Mouse (Mus musculus): ENCODE results near the gene Gpha2. TPM values are rescaled to one million over a fixed set of nuclear protein-coding genes. Genes with fewer than 3 reads are reported as not detected.
A peak's percentile ranks its signal among the peaks of the same experiment; 100 is the strongest.

Gpha2 gene
- polyA plus RNA-seq, 1 experiment = 0.16 TPM

DNA sequence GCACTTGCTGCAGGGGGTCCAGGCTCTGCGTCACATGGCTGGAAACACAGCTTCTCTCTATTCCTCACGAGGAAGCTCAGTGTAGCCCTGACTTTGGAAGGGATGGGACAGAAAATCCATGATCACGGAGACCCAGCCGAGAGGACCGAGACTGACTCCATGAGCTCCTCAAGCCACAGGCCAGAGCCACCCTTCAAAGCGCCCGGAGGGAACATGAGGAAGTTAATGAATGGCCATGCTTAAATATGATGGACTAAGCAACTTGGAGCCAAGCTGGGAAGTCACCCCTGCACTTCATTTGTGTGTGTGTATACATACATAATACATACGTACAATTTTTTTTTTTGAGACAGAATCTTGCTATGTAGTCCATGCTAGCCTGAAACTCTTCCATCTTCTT lies 45.0 kb downstream of the Gpha2 start:
- peak; percentile 76 for DNase-seq
- Histone ChIP-seq H3K36me3 (ENCODE audit: control insufficient read depth, insufficient read depth, low read length) (no peaks in the 10 kb centered on the region), H3K4me3 (ENCODE audit: insufficient read depth, low read depth, low read length) (no peak overlapping the region), H3K27me3 (replicated peaks; ENCODE audit: control insufficient read depth, insufficient read depth, low read length) (no peaks in the 10 kb centered on the region), H3K4me1 (ENCODE audit: control insufficient read depth, insufficient read depth, low read length) (peaks cover 32% of the 10 kb centered on the region), H3K27ac (ENCODE audit: insufficient read depth, low read depth, low read length) (peak overlapping the region; percentile 98)
- WGBS = 41% methylated on average over 8 of the region's 8 CpGs
- TF ChIP-seq POLR2A (IDR thresholded peaks at IDR 0.05; ENCODE audit: low read depth, low read length) (no peak), CTCF (conservative IDR thresholded peaks at IDR 0.05; ENCODE audit: insufficient read depth, insufficient read length, low read depth, low read length) (no peak)

DNA sequence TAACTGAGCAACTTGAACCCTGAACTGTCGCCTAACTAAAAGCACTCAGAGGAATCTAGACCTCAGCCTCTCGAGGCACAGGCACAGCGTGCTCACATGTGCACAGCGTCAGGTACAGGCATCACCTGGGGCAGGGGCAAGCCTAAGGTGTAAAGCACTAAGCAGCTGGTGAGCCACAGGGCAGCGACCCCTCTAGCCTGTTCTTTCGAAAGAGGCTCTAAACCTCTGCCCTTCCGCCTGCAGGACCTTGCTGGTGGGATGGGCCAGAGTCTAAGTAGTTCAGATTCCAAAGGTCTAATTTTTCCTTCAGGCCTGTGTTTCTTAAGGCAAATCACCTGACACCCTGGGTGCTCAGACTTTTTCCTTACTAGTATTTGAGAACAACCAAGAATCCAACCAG lies 45.9 kb downstream of the Gpha2 start:
- no peaks in the 10 kb centered on the region for H3K27me3 ChIP-seq (replicated peaks; ENCODE audit: control insufficient read depth, insufficient read depth, low read length)
- peaks cover 32% of the 10 kb centered on the region for H3K4me1 ChIP-seq (ENCODE audit: control insufficient read depth, insufficient read depth, low read length)
- TF ChIP-seq CTCF (conservative IDR thresholded peaks at IDR 0.05; ENCODE audit: insufficient read depth, insufficient read length, low read depth, low read length) = no peak
- TF ChIP-seq POLR2A (IDR thresholded peaks at IDR 0.05; ENCODE audit: low read depth, low read length) = no peak
- no peak overlapping the region for H3K4me3 ChIP-seq (ENCODE audit: insufficient read depth, low read depth, low read length)
- H3K27ac ChIP-seq (ENCODE audit: insufficient read depth, low read depth, low read length) = peak overlapping the region; percentile 98
- WGBS = 57% methylated on average over 7 of the region's 7 CpGs
- peak; percentile 90 for DNase-seq
- H3K36me3 ChIP-seq (ENCODE audit: control insufficient read depth, insufficient read depth, low read length) = no peaks in the 10 kb centered on the region

DNA sequence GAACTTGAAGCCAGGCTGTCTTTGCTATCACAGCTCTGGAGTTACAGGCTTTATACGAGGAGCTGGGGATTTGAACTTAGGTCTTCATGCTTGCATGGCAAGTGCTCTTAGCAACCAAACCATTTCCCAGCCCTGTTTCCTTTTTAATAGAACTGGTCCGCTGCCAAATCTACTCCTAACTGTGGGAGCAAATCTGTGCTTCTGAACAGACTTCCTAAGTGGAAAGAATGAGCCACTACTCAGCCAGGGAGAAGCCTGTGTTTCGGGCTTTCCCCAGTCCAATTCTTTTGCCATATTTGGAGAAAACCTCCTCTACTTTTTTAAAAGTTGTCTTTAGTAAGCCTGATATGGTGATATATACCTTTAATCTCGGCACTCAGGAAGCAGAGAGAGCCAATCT lies 46.6 kb downstream of the Gpha2 start:
- TF ChIP-seq POLR2A (IDR thresholded peaks at IDR 0.05; ENCODE audit: low read depth, low read length) (no peak), CTCF (conservative IDR thresholded peaks at IDR 0.05; ENCODE audit: insufficient read depth, insufficient read length, low read depth, low read length) (no peak)
- DNase-seq = peak; percentile 51
- H3K36me3 ChIP-seq (ENCODE audit: control insufficient read depth, insufficient read depth, low read length) = no peaks in the 10 kb centered on the region

DNA sequence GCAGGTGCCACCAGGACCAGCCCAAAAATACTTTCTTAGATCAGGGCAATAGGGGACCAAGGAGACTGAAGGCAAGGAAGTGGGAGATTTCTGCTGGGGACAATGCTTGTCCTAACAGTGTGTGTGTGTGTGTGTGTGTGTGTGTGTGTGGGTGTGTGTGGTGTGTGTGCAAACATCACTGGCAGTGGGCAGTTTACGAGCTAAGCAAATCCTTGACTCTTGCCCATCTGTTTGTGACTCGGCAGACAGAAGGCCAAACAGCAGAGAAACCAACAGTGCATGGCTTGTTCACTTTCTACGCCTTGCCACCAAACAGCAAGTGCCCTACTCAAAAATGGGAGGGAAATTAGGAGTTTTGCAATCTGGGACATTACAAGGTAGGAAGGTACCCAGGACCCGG lies 47.4 kb downstream of the Gpha2 start:
- Histone ChIP-seq H3K36me3 (ENCODE audit: control insufficient read depth, insufficient read depth, low read length) (no peaks in the 10 kb centered on the region), H3K4me1 (ENCODE audit: control insufficient read depth, insufficient read depth, low read length) (peaks cover 37% of the 10 kb centered on the region), H3K4me3 (ENCODE audit: insufficient read depth, low read depth, low read length) (no peak overlapping the region), H3K27me3 (replicated peaks; ENCODE audit: control insufficient read depth, insufficient read depth, low read length) (no peaks in the 10 kb centered on the region), H3K27ac (ENCODE audit: insufficient read depth, low read depth, low read length) (peak overlapping the region; percentile 5; the same call in 1 of the 2 replicates)
- TF ChIP-seq CTCF (conservative IDR thresholded peaks at IDR 0.05; ENCODE audit: insufficient read depth, insufficient read length, low read depth, low read length) (no peak), POLR2A (IDR thresholded peaks at IDR 0.05; ENCODE audit: low read depth, low read length) (no peak)
- WGBS = 58% methylated on average over 4 of the region's 4 CpGs
- DNase-seq = no peak

More for the DNA sequence above, 46.6 kb downstream of the Gpha2 start:
- no peaks in the 10 kb centered on the region for H3K27me3 ChIP-seq (replicated peaks; ENCODE audit: control insufficient read depth, insufficient read depth, low read length)
- no peak overlapping the region for H3K4me3 ChIP-seq (ENCODE audit: insufficient read depth, low read depth, low read length)
- H3K27ac ChIP-seq (ENCODE audit: insufficient read depth, low read depth, low read length) = peak overlapping the region; percentile 94
- H3K4me1 ChIP-seq (ENCODE audit: control insufficient read depth, insufficient read depth, low read length) = peaks cover 32% of the 10 kb centered on the region
- 54% methylated on average over 4 of the region's 4 CpGs for WGBS

DNA sequence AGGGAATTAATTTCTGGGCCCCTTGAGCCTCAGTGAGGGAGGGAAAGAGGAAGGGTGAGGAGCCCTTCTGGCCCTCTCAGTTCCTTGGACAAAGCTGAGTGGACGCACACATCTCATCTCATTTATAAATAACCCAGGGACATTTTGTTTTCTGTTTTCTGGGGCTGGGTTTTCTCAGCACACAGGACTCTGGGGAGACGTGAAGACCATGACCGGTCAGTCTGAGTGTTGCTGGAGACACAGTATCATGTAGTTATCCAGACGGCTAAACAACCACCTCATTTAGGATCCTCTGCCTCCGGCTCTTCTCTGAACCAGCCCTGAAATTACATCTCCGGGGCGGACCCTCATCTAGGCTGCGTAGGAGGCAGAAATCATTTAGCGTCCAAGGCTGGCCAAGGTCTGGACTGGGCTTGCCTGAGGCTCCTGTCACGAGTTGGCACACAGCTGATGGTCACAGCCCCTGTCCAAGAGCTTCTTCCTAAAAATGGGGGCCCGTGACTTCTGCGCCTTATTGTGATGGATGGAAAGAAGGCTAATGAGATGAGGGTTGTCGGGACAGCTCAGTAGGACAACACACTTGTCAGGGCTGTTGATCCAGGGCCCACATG lies 47.9 kb downstream of the Gpha2 start:
- WGBS = 78% methylated on average over 13 of the region's 13 CpGs
- Histone ChIP-seq H3K4me1 (ENCODE audit: control insufficient read depth, insufficient read depth, low read length) (peaks cover 42% of the 10 kb centered on the region), H3K36me3 (ENCODE audit: control insufficient read depth, insufficient read depth, low read length) (no peaks in the 10 kb centered on the region), H3K27ac (ENCODE audit: insufficient read depth, low read depth, low read length) (peak overlapping the region; percentile 5; the same call in 1 of the 2 replicates), H3K27me3 (replicated peaks; ENCODE audit: control insufficient read depth, insufficient read depth, low read length) (no peaks in the 10 kb centered on the region), H3K4me3 (ENCODE audit: insufficient read depth, low read depth, low read length) (no peak overlapping the region)
- DNase-seq = no peak
- TF ChIP-seq CTCF (conservative IDR thresholded peaks at IDR 0.05; ENCODE audit: insufficient read depth, insufficient read length, low read depth, low read length) (no peak), POLR2A (IDR thresholded peaks at IDR 0.05; ENCODE audit: low read depth, low read length) (no peak)

DNA sequence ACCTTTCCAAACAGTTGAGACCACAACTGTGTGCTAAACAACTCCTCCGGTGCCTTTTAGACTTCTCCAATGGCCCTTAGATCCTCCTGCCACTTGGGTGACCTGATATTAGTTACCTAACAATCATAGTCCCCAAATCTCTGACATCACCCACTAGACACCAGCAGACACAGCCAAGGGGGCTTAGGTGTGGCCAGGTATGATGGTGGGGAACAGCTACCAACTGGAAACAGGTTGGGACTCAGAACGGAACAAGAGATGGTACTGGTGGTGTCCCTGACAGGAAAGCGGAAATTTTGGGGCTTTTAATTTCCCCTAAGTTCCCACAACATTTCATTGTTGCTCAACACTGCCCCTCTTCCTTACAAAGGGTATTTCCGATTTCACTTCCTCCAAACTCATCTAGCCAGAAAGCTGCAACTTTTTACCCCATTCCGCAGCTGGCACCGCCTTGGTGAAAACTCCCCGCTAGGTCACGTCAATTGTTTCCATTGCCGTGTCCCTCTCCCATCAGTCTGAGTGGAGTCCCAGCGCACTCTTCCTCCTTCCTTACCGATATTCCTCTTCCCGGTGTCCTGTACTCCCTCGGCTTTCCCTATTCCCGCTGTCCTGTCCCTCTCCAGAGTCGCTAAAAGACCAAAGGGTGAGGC lies 49.7 kb downstream of the Gpha2 start:
- H3K36me3 ChIP-seq (ENCODE audit: control insufficient read depth, insufficient read depth, low read length) = no peaks in the 10 kb centered on the region
- peaks cover 50% of the 10 kb centered on the region for H3K4me1 ChIP-seq (ENCODE audit: control insufficient read depth, insufficient read depth, low read length)
- DNase-seq = peak; percentile 48
- H3K27ac ChIP-seq (ENCODE audit: insufficient read depth, low read depth, low read length) = peak overlapping the region; percentile 53
- TF ChIP-seq POLR2A (IDR thresholded peaks at IDR 0.05; ENCODE audit: low read depth, low read length) = no peak
- no peak for TF ChIP-seq CTCF (conservative IDR thresholded peaks at IDR 0.05; ENCODE audit: insufficient read depth, insufficient read length, low read depth, low read length)
- no peaks in the 10 kb centered on the region for H3K27me3 ChIP-seq (replicated peaks; ENCODE audit: control insufficient read depth, insufficient read depth, low read length)
- 6% methylated on average over 15 of the region's 15 CpGs for WGBS
- H3K4me3 ChIP-seq (ENCODE audit: insufficient read depth, low read depth, low read length) = peak overlapping the region; percentile 51
